Mouse (Mus musculus) bone marrow, adult 2 months (tissue): ENCODE data around the gene Aurkb. TPM values are rescaled to one million over a fixed set of nuclear protein-coding genes. Genes with fewer than 3 reads are reported as not detected.

Experiments
- H3K27ac ChIP-seq: fragments of 200-500 bp; 2 replicates; pipeline ENCODE4 v1.5.1; 2012; ENCODE audit warnings: low read depth, mild to moderate bottlenecking, control low read depth, inconsistent platforms, low read length; ENCODE audit not compliant: control insufficient read depth, poor library complexity, insufficient read depth
- H3K4me1 ChIP-seq: fragments of 200-500 bp; 2 replicates; pipeline ENCODE4 v1.6.1; 2011; ENCODE audit warnings: low read length; ENCODE audit not compliant: control insufficient read depth, insufficient read depth
- H3K4me3 ChIP-seq: fragments of 200-500 bp; replicated peaks from 2 replicates; pipeline ENCODE3; 2011; ENCODE audit warnings: mild to moderate bottlenecking, low read depth, low read length, control low read depth; ENCODE audit not compliant: control insufficient read depth
- CTCF ChIP-seq: fragments of 200-500 bp; IDR thresholded peaks from 2 replicates; pipeline ENCODE4 v1.5.1; 2011; ENCODE audit warnings: low read length, control low read depth; ENCODE audit not compliant: control insufficient read depth, insufficient read depth
- POLR2A ChIP-seq: fragments of 200-500 bp; IDR thresholded peaks from 2 replicates; pipeline ENCODE4 v1.6.1; 2011; ENCODE audit warnings: low read depth, mild to moderate bottlenecking, control low read depth, low read length, borderline replicate concordance; ENCODE audit not compliant: control insufficient read depth
- WGBS: fragments of 180-500 bp; shearing (Covaris S2); methylation state at CpG from one replicate; pipeline ENCODE4 v1.1.7; 2018; 5-methylcytosine and 5-hydroxymethylcytosine counted together
- polyA plus RNA-seq: library from polyadenylated mRNA; stranded (reverse); fragments of >200 nt; gene quantifications from 2 replicates; pipeline ENCODE4 v1.2.4, GENCODE M21; 2011; ENCODE audit warnings: low replicate concordance; ENCODE audit not compliant: missing spikeins, insufficient read depth, insufficient read length

Gene Aurkb
- polyA plus RNA-seq, 1 experiment = 100 TPM

DNA sequence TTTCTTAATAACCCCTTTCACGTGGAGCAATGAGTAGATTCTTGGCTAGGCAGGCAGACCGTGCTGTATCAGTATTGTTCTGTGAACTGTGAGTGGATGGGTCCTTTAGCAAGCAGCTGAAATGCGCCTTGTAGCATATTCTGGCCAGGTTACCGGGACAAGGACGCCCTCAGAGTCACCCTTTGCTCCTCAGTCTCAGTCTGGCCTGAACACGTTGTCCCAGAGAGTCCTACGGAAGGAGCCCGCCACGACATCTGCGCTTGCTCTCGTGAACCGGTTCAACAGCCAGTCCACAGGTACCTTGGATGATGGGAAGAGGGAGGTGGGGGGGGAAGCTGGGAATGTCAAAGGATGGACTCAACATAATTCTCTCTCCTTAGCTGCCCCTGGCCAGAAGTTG is 2.1 kb downstream of the Aurkb start:
- Histone ChIP-seq H3K4me3 (peak overlapping the region; percentile 38), H3K27ac (no peak overlapping the region), H3K4me1 (peaks cover 1% of the 10 kb centered on the region; the same call in 1 of the 2 replicates)
- TF ChIP-seq CTCF (no peak), POLR2A (no peak)
- 88% methylated on average over 12 of the region's 12 CpGs for whole genome bisulfite sequencing

DNA sequence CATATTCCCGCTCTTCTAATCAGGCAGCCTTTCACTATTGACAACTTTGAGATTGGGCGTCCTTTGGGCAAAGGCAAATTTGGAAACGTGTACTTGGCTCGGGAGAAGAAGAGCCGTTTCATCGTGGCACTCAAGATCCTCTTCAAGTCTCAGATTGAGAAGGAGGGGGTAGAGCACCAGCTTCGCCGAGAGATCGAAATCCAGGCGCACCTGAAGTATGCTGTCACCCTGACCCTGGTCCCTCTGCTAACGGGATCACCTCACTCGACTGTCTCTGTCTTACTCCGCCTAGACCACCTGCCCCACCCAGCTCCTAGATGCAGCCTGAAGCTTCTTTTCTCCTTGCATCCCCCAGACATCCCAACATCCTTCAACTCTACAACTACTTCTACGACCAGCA is 2.7 kb downstream of the Aurkb start:
- Histone ChIP-seq H3K4me3 (no peak overlapping the region), H3K4me1 (peaks cover 1% of the 10 kb centered on the region; the same call in 1 of the 2 replicates), H3K27ac (no peak overlapping the region)
- no peak for TF ChIP-seq POLR2A
- no peak for TF ChIP-seq CTCF
- WGBS = 91% methylated on average over 14 of the region's 14 CpGs

GRCm38 (mm10) chr11:69050748-69051147 is 5.3 kb downstream of the Aurkb start:
- Histone ChIP-seq H3K27ac (no peak overlapping the region), H3K4me3 (no peak overlapping the region), H3K4me1 (peaks cover 4% of the 10 kb centered on the region)
- 94% methylated on average over 8 of the region's 8 CpGs for WGBS
- TF ChIP-seq POLR2A (no peak), CTCF (no peak)

GRCm38 (mm10) chr11:69051771-69052170 is 6.3 kb downstream of the Aurkb start:
- 85% methylated on average over 4 of the region's 4 CpGs for WGBS
- Histone ChIP-seq H3K4me1 (peaks cover 4% of the 10 kb centered on the region), H3K4me3 (no peak overlapping the region), H3K27ac (no peak overlapping the region)
- TF ChIP-seq POLR2A = no peak
- no peak for TF ChIP-seq CTCF

GRCm38 (mm10) chr11:69052824-69053421 is 7.5 kb downstream of the Aurkb start:
- TF ChIP-seq POLR2A = no peak
- TF ChIP-seq CTCF = no peak
- Histone ChIP-seq H3K27ac (no peak overlapping the region), H3K4me3 (no peak overlapping the region), H3K4me1 (peaks cover 5% of the 10 kb centered on the region)
- WGBS = 80% methylated on average over 2 of the region's 2 CpGs

GRCm38 (mm10) chr11:69053848-69054247 is 8.4 kb downstream of the Aurkb start:
- WGBS = 45% methylated on average over 3 of the region's 3 CpGs
- Histone ChIP-seq H3K4me1 (peaks cover 5% of the 10 kb centered on the region), H3K4me3 (no peak overlapping the region), H3K27ac (no peak overlapping the region)
- TF ChIP-seq CTCF (no peak), POLR2A (no peak)

DNA sequence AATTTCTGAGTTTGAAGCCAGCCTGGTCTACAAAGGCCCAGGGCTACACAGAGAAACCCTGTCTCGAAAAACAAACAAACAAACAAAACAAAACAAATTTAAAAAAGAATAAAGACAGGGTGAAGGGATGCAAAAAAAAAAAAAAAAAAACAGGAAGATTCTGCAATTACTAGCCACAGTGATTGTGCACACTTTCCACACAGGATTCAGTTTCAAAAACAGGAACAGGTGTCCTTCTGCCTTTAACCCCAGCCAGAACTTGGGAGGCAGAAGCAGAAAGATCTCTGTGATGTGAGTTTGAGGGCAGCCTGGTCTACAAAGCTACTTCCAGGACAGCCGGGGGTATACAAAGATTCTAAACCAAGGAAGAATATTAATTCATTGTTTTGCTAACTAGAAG is 12.8 kb downstream of the Aurkb start:
- Histone ChIP-seq H3K4me1 (peaks cover 5% of the 10 kb centered on the region), H3K27ac (peak overlapping the region; percentile 90), H3K4me3 (peak overlapping the region; percentile 77)
- WGBS = 32% methylated on average over 2 of the region's 2 CpGs
- TF ChIP-seq CTCF (no peak), POLR2A (no peak)

- Histone ChIP-seq H3K4me1 (peaks cover 5% of the 10 kb centered on the region), H3K4me3 (peak overlapping the region; percentile 77), H3K27ac (peak overlapping the region; percentile 90)
- TF ChIP-seq POLR2A (no peak), CTCF (no peak)
- WGBS = under 1% methylated on average over 19 of the region's 19 CpGs
Measured at GRCm38 (mm10) chr11:69058729-69059356, 13.4 kb downstream of the Aurkb start.
